Mouse (Mus musculus): Measurements from ENCODE around the gene Madcam1.
A peak's percentile ranks its signal among the peaks of the same experiment; 100 is the strongest.
"Not testable (repeated sequence)": the region's sequence is repeated elsewhere in the genome, so short reads cannot be mapped to it uniquely, and the experiment has no call there.

Gene Madcam1

GRCm38 (mm10) chr10:79691986-79692548, 27.7 kb downstream of the Madcam1 start:
- DNase-seq = no peak

GRCm38 (mm10) chr10:79693580-79694378, 29.4 kb downstream of the Madcam1 start:
- no peak for DNase-seq

GRCm38 (mm10) chr10:79694379-79694655, 30.0 kb downstream of the Madcam1 start:
- no peak for DNase-seq

- DNase-seq = peak; percentile 64
These were observed 31.1 kb downstream of the Madcam1 start for GRCm38 (mm10) chr10:79695231-79696128.

- DNase-seq = no peak
These were observed 31.8 kb downstream of the Madcam1 start for GRCm38 (mm10) chr10:79696129-79696651.

- no peak for DNase-seq
These were observed 33.6 kb downstream of the Madcam1 start for GRCm38 (mm10) chr10:79697916-79698315.

- DNase-seq = no peak
These were observed 34.1 kb downstream of the Madcam1 start for GRCm38 (mm10) chr10:79698459-79698858.

GRCm38 (mm10) chr10:79700676-79701075, 36.3 kb downstream of the Madcam1 start:
- no peak for DNase-seq

GRCm38 (mm10) chr10:79701443-79702129, 37.2 kb downstream of the Madcam1 start:
- peak; percentile 77 for DNase-seq

GRCm38 (mm10) chr10:79702970-79703369, 38.6 kb downstream of the Madcam1 start:
- not testable (repeated sequence) for DNase-seq

- DNase-seq = no peak
These were observed 39.2 kb downstream of the Madcam1 start for GRCm38 (mm10) chr10:79703541-79703940.

- peak; percentile 99 for DNase-seq
These were observed 40.0 kb downstream of the Madcam1 start, which contains the start of gene Bsg for GRCm38 (mm10) chr10:79704065-79704969. TSS of gene Bsg (plus strand) at chr10:79704491.

- DNase-seq = no peak
These were observed 40.6 kb downstream of the Madcam1 start for GRCm38 (mm10) chr10:79704970-79705360.

GRCm38 (mm10) chr10:79705951-79706350, 41.6 kb downstream of the Madcam1 start:
- DNase-seq = no peak

GRCm38 (mm10) chr10:79706406-79707094, 42.2 kb downstream of the Madcam1 start:
- DNase-seq = peak; percentile 53

- no peak for DNase-seq
These were observed 42.8 kb downstream of the Madcam1 start for GRCm38 (mm10) chr10:79707162-79707561.

GRCm38 (mm10) chr10:79707759-79708158, 43.4 kb downstream of the Madcam1 start:
- DNase-seq = no peak

- no peak for DNase-seq
These were observed 44.3 kb downstream of the Madcam1 start for GRCm38 (mm10) chr10:79708668-79709067.

- no peak for DNase-seq
These were observed 44.9 kb downstream of the Madcam1 start for GRCm38 (mm10) chr10:79709307-79709706.

GRCm38 (mm10) chr10:79712029-79712428, 47.7 kb downstream of the Madcam1 start:
- no peak for DNase-seq

Data from kidney, adult 11 months (tissue).